Mouse (Mus musculus): ENCODE results near the gene Bglap2. TPM values are rescaled to one million over a fixed set of nuclear protein-coding genes. Genes with fewer than 3 reads are reported as not detected.

Gene Bglap2
- polyA plus RNA-seq, 1 experiment from 2014 or later, result not detected

- WGBS, result 94% methylated on average over 7 of the region's 7 CpGs
- H3K4me3 ChIP-seq (ENCODE audit: low read depth, low read length), result no peak overlapping the region
- no peaks in the 10 kb centered on the region for H3K9me3 ChIP-seq (ENCODE audit: control insufficient read depth, low read length)
- no peak overlapping the region for H3K27ac ChIP-seq (ENCODE audit: low read depth, low read length)
- no peaks in the 10 kb centered on the region for H3K27me3 ChIP-seq (ENCODE audit: control insufficient read depth, insufficient read depth, low read length)
- H3K4me1 ChIP-seq (ENCODE audit: control insufficient read depth, insufficient read depth, low read length), result peaks cover 10% of the 10 kb centered on the region; the same call in 1 of the 2 replicates
- peaks cover 10% of the 10 kb centered on the region for H3K36me3 ChIP-seq (ENCODE audit: control insufficient read depth, insufficient read depth, low read length)
- H3K9ac ChIP-seq (ENCODE audit: low read length), result no peak overlapping the region
- ATAC-seq (ENCODE audit: insufficient read depth, low FRiP score, low TSS enrichment), result no peak
- peak; percentile 5 for DNase-seq (ENCODE audit: low spot score)
- H3K4me2 ChIP-seq (ENCODE audit: low read depth), result no peak overlapping the region
Measured at GRCm38 (mm10) chr3:88338316-88338715, 40.2 kb downstream of the Bglap2 start.

GRCm38 (mm10) chr3:88337367-88338020 is 41.0 kb downstream of the Bglap2 start:
- H3K36me3 ChIP-seq (ENCODE audit: control insufficient read depth, insufficient read depth, low read length), result peaks cover 4% of the 10 kb centered on the region; the same call in 1 of the 2 replicates
- H3K27ac ChIP-seq (ENCODE audit: low read depth, low read length), result no peak overlapping the region
- no peaks in the 10 kb centered on the region for H3K9me3 ChIP-seq (ENCODE audit: control insufficient read depth, low read length)
- peak overlapping the region; percentile 23; the same call in 1 of the 2 replicates for H3K4me2 ChIP-seq (ENCODE audit: low read depth)
- no peak overlapping the region for H3K4me3 ChIP-seq (ENCODE audit: low read depth, low read length)
- H3K9ac ChIP-seq (ENCODE audit: low read length), result no peak overlapping the region
- ATAC-seq (ENCODE audit: insufficient read depth, low FRiP score, low TSS enrichment), result no peak
- H3K27me3 ChIP-seq (ENCODE audit: control insufficient read depth, insufficient read depth, low read length), result no peaks in the 10 kb centered on the region
- peaks cover 10% of the 10 kb centered on the region; the same call in 1 of the 2 replicates for H3K4me1 ChIP-seq (ENCODE audit: control insufficient read depth, insufficient read depth, low read length)
- DNase-seq (ENCODE audit: low spot score), result peak; percentile 9
- 81% methylated on average over 11 of the region's 11 CpGs for WGBS

GRCm38 (mm10) chr3:88336058-88337013 is 42.2 kb downstream of the Bglap2 start, which contains the start of the genes Tmem79 and Smg5:
Gene Tmem79, minus strand, starts transcription at chr3:88336148.
Gene Smg5, plus strand, starts transcription at chr3:88336260.
- Histone ChIP-seq H3K4me1 (ENCODE audit: control insufficient read depth, insufficient read depth, low read length) (peaks cover 10% of the 10 kb centered on the region; the same call in 1 of the 2 replicates), H3K4me2 (ENCODE audit: low read depth) (peak within 1 kb of the TSS; percentile 65), H3K4me3 (ENCODE audit: low read depth, low read length) (peak within 1 kb of the TSS; percentile 63), H3K27ac (ENCODE audit: low read depth, low read length) (peak within 1 kb of the TSS; percentile 67), H3K9ac (ENCODE audit: low read length) (peak within 1 kb of the TSS; percentile 80), H3K27me3 (ENCODE audit: control insufficient read depth, insufficient read depth, low read length) (no peaks in the 10 kb centered on the region), H3K9me3 (ENCODE audit: control insufficient read depth, low read length) (no peaks in the 10 kb centered on the region), H3K36me3 (ENCODE audit: control insufficient read depth, insufficient read depth, low read length) (no peaks in the 10 kb centered on the region)
- WGBS, result 2% methylated on average over 46 of the region's 66 CpGs
- DNase-seq (ENCODE audit: low spot score), result peak; percentile 94
- peak; percentile 92 for ATAC-seq (ENCODE audit: insufficient read depth, low FRiP score, low TSS enrichment)

DNA sequence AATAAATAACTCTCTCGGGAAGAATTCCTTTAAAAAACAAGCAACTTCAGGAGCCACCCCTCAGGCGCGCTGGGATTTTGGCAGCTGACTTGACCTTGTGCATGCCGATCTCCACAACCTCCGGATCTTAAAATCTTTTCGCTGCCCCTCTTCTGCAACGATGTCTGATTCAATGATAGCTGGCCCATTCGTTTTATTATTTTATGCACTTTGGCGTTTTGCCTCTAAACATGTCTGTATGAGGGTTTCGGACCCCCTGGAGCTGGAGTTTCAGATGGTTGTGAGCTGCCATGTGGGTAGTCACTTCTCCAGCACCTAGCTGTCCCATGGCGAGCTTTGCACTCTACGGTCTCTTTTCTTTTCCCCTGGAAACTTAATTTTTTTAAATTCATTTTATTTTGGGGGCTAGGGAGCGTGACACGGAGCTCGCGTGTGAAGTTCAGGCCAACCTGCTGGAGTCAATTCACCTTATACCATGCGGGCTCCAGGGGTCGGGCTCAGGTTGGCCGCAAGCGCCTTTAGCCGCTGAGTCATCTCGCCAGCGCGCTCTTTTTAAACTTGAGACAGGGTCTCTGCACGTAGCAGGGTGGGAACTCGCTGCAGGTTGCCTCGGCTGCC is 43.0 kb downstream of the Bglap2 start:
- no peak for DNase-seq (ENCODE audit: low spot score)
- Histone ChIP-seq H3K27me3 (ENCODE audit: control insufficient read depth, insufficient read depth, low read length) (no peaks in the 10 kb centered on the region), H3K27ac (ENCODE audit: low read depth, low read length) (peak overlapping the region; percentile 67), H3K4me3 (ENCODE audit: low read depth, low read length) (peak overlapping the region; percentile 63), H3K4me2 (ENCODE audit: low read depth) (peak overlapping the region; percentile 65), H3K9me3 (ENCODE audit: control insufficient read depth, low read length) (no peaks in the 10 kb centered on the region), H3K4me1 (ENCODE audit: control insufficient read depth, insufficient read depth, low read length) (peaks cover 10% of the 10 kb centered on the region; the same call in 1 of the 2 replicates), H3K36me3 (ENCODE audit: control insufficient read depth, insufficient read depth, low read length) (no peaks in the 10 kb centered on the region), H3K9ac (ENCODE audit: low read length) (peak overlapping the region; percentile 80)
- peak; percentile 51 for ATAC-seq (ENCODE audit: insufficient read depth, low FRiP score, low TSS enrichment)
- WGBS, result 1% methylated on average over 27 of the region's 27 CpGs

GRCm38 (mm10) chr3:88334902-88335435 is 43.5 kb downstream of the Bglap2 start:
- H3K27me3 ChIP-seq (ENCODE audit: control insufficient read depth, insufficient read depth, low read length), result no peaks in the 10 kb centered on the region
- H3K36me3 ChIP-seq (ENCODE audit: control insufficient read depth, insufficient read depth, low read length), result no peaks in the 10 kb centered on the region
- no peak for ATAC-seq (ENCODE audit: insufficient read depth, low FRiP score, low TSS enrichment)
- H3K4me3 ChIP-seq (ENCODE audit: low read depth, low read length), result peak overlapping the region; percentile 63
- no peaks in the 10 kb centered on the region for H3K9me3 ChIP-seq (ENCODE audit: control insufficient read depth, low read length)
- no peak overlapping the region for H3K27ac ChIP-seq (ENCODE audit: low read depth, low read length)
- 36% methylated on average over 3 of the region's 3 CpGs for WGBS
- H3K9ac ChIP-seq (ENCODE audit: low read length), result peak overlapping the region; percentile 80
- H3K4me2 ChIP-seq (ENCODE audit: low read depth), result peak overlapping the region; percentile 65
- DNase-seq (ENCODE audit: low spot score), result peak; percentile 6
- peaks cover 10% of the 10 kb centered on the region; the same call in 1 of the 2 replicates for H3K4me1 ChIP-seq (ENCODE audit: control insufficient read depth, insufficient read depth, low read length)

DNA sequence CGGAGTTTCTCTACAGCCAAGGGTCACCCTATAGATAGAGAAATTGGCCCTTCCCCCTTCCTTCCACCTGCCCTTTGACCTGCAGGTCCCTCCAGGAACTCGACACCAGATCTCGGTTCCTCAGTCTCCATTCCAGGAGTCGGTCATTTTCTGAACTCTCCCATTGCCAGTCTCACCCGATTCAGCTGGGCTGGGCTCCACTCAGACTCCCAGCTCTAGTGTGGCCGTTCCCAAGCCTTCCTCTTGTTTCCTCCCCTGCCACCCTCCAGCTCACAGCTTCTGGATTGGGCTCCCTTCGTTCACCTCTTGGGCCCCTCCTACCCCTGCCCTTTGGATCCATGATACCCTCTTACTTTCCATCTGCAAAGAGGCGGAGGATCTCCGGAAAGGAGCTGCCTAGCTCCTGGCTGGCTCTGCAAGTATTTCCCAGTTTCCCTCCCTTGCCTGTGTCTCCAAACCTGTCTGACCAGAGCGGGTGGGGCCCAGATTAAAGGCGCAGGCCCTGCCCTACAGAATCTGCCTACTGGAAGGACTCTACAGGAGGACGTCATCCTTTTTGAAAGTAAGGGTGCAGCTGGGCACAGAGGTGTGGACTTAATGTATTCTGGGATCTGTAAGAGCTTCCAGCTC is 44.4 kb downstream of the Bglap2 start:
- Histone ChIP-seq H3K9me3 (ENCODE audit: control insufficient read depth, low read length) (no peaks in the 10 kb centered on the region), H3K36me3 (ENCODE audit: control insufficient read depth, insufficient read depth, low read length) (no peaks in the 10 kb centered on the region; the same call in 1 of the 2 replicates), H3K4me2 (ENCODE audit: low read depth) (no peak overlapping the region), H3K4me1 (ENCODE audit: control insufficient read depth, insufficient read depth, low read length) (peaks cover 10% of the 10 kb centered on the region; the same call in 1 of the 2 replicates), H3K9ac (ENCODE audit: low read length) (no peak overlapping the region), H3K4me3 (ENCODE audit: low read depth, low read length) (no peak overlapping the region), H3K27me3 (ENCODE audit: control insufficient read depth, insufficient read depth, low read length) (no peaks in the 10 kb centered on the region), H3K27ac (ENCODE audit: low read depth, low read length) (no peak overlapping the region)
- ATAC-seq (ENCODE audit: insufficient read depth, low FRiP score, low TSS enrichment), result no peak
- peak; percentile 8 for DNase-seq (ENCODE audit: low spot score)
- 53% methylated on average over 12 of the region's 12 CpGs for WGBS

DNA sequence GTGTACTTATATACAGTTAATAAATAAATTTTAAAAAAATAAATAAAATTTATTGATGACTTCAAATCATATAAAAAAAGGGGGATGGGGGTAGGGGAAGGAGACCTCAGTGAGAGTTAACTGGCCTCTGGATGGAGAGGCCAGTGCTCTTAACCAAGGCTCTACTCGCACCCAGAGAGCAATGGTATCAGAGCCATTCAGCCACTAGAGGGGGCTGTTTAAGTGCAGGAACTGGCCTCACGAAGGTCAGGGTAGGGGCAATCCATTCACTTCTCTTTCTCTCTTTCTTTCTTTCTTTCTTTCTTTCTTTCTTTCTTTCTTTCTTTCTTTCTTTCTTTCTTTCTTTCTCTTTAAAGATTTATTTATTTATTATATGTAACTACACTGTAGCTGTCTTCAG is 47.2 kb downstream of the Bglap2 start:
- WGBS, result 25% methylated on average over 2 of the region's 2 CpGs
- DNase-seq (ENCODE audit: low spot score), result no peak

DNA sequence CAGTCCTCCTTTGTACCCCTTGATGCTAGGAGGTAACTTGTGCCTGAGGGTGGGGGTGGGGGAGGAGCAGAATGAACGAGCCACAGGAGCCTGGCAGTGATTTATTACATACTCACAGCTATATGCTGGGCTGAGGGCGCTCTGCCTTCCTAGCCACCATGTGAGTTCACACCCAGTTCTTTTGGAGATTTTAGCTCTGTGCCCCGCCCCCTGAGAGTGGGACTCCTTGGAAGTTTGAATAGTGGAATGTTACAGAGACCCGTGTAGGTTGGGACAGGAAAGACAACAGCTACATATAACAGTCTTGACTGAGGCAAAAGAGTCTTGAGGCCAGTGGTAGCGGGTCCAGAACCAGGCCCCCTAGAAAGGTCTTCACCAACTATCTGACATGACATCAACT is 49.5 kb downstream of the Bglap2 start:
- no peak for DNase-seq (ENCODE audit: low spot score)
- no peak overlapping the region for H3K4me3 ChIP-seq (ENCODE audit: low read depth, low read length)
- H3K27ac ChIP-seq (ENCODE audit: low read depth, low read length), result no peak overlapping the region
- WGBS, result 60% methylated on average over 5 of the region's 5 CpGs
- no peaks in the 10 kb centered on the region for H3K27me3 ChIP-seq (ENCODE audit: control insufficient read depth, insufficient read depth, low read length)
- no peak overlapping the region for H3K4me2 ChIP-seq (ENCODE audit: low read depth)
- no peak for ATAC-seq (ENCODE audit: insufficient read depth, low FRiP score, low TSS enrichment)
- peaks cover 7% of the 10 kb centered on the region; the same call in 1 of the 2 replicates for H3K4me1 ChIP-seq (ENCODE audit: control insufficient read depth, insufficient read depth, low read length)
- H3K36me3 ChIP-seq (ENCODE audit: control insufficient read depth, insufficient read depth, low read length), result no peaks in the 10 kb centered on the region; the same call in 1 of the 2 replicates
- no peaks in the 10 kb centered on the region for H3K9me3 ChIP-seq (ENCODE audit: control insufficient read depth, low read length)
- no peak overlapping the region for H3K9ac ChIP-seq (ENCODE audit: low read length)

More for the DNA sequence above, 47.2 kb downstream of the Bglap2 start:
- Histone ChIP-seq H3K36me3 (ENCODE audit: control insufficient read depth, insufficient read depth, low read length) (no peaks in the 10 kb centered on the region; the same call in 1 of the 2 replicates), H3K4me1 (ENCODE audit: control insufficient read depth, insufficient read depth, low read length) (peaks cover 7% of the 10 kb centered on the region; the same call in 1 of the 2 replicates), H3K9ac (ENCODE audit: low read length) (no peak overlapping the region), H3K27ac (ENCODE audit: low read depth, low read length) (no peak overlapping the region), H3K4me2 (ENCODE audit: low read depth) (no peak overlapping the region), H3K27me3 (ENCODE audit: control insufficient read depth, insufficient read depth, low read length) (no peaks in the 10 kb centered on the region), H3K4me3 (ENCODE audit: low read depth, low read length) (no peak overlapping the region), H3K9me3 (ENCODE audit: control insufficient read depth, low read length) (no peaks in the 10 kb centered on the region)
- no peak for ATAC-seq (ENCODE audit: insufficient read depth, low FRiP score, low TSS enrichment)

Measured in neural tube, embryonic 11.5 days (tissue).